Mouse (Mus musculus) G1E (cell line): ENCODE measurements around the gene Cpvl. TPM values are rescaled to one million over a fixed set of nuclear protein-coding genes. Genes with fewer than 3 reads are reported as not detected.

ENCODE experiments used
- ATAC-seq: 2 replicates; pipeline ENCODE4 v1.8.0; 2016; ENCODE audit warnings: mild to moderate bottlenecking; ENCODE audit not compliant: insufficient number of reproducible peaks, poor library complexity, low FRiP score, severe bottlenecking; ENCODE audit errors: extremely low read depth
- DNase-seq: peaks from one replicate; pipeline ENCODE4 v3.0.0; 2012; ENCODE audit warnings: low spot score
- H3K27me3 ChIP-seq: 2 replicates; pipeline ENCODE4 v1.6.1; 2012; ENCODE audit warnings: mild to moderate bottlenecking, low read length, inconsistent platforms; ENCODE audit not compliant: insufficient read depth
- H3K36me3 ChIP-seq: replicated peaks from 2 replicates; pipeline ENCODE3; 2012; ENCODE audit warnings: mild to moderate bottlenecking, inconsistent platforms
- H3K4me1 ChIP-seq: 2 replicates; pipeline ENCODE4 v1.6.1; 2012; ENCODE audit warnings: low read depth, low read length, inconsistent platforms, mixed read lengths; ENCODE audit not compliant: insufficient read depth
- H3K4me3 ChIP-seq: 2 replicates; pipeline ENCODE4 v1.5.1; 2012; ENCODE audit warnings: low read depth, mild to moderate bottlenecking, inconsistent platforms, low read length, moderate library complexity, mixed read lengths
- H3K9me3 ChIP-seq: replicated peaks from 2 replicates; pipeline ENCODE4 v1.6.1; 2012; ENCODE audit warnings: inconsistent platforms
- CTCF ChIP-seq: IDR thresholded peaks from 2 replicates; pipeline ENCODE4 v1.5.1; 2012; ENCODE audit warnings: low read depth, low read length, inconsistent platforms, mixed read lengths
- GATA1 ChIP-seq: IDR thresholded peaks from 2 replicates; pipeline ENCODE4 v1.6.1; 2012; ENCODE audit warnings: borderline replicate concordance, low read length, inconsistent platforms, mixed read lengths
- GATA2 ChIP-seq: IDR thresholded peaks from 2 replicates; pipeline ENCODE4 v1.6.1; 2012; ENCODE audit warnings: low read depth, low read length, inconsistent platforms, borderline replicate concordance
- POLR2AphosphoS5 ChIP-seq: IDR thresholded peaks from 2 replicates; pipeline ENCODE4 v1.6.1; 2012; ENCODE audit warnings: low read depth, low read length, inconsistent platforms; ENCODE audit not compliant: insufficient replicate concordance
- TAL1 ChIP-seq: conservative IDR thresholded peaks from 2 replicates; pipeline ENCODE4 v1.6.1; 2012; ENCODE audit warnings: low read depth, low read length, inconsistent platforms, mixed read lengths
- polyA plus RNA-seq: library from polyadenylated mRNA; stranded (reverse); fragments of >175 nt; gene quantifications from 2 replicates; pipeline ENCODE4 v1.2.3, GENCODE M21; 2012
- total RNA-seq, 2 experiments: library from RNA; stranded (forward) in 1 of 2; stranded (reverse) in 1 of 2; fragments of 200-1000 nt in 1 of 2; fragments of >200 nt in 1 of 2; fragmentation: Nextera tagmentation in 1 of 2; gene quantifications; 2 replicates each; pipeline ENCODE4 v1.2.3; 2014 to 2017

The Cpvl gene
- total and polyA plus RNA-seq, 3 experiments, result not detected

DNA sequence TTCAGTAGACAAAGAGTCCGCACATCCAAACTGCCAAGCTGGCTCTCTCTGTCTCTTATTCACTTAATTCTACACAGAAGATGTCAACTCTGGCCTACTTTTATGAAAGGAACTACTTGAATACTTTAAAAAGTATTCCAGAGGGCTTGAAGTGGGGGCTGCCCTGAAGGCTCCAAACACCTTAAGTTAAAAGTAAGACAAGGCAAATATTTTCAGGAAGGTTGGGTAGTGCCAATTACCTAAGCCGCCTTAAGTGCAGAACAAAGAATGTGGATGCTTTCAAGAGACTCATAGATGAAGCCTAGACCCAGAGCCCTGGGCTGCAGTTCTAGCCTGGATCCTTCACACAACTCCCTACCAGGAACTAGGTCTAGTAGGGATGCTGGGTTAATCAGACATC is 52.3 kb downstream of the Cpvl start:
- TF ChIP-seq CTCF, result no peak
- no peak for TF ChIP-seq POLR2AphosphoS5

DNA sequence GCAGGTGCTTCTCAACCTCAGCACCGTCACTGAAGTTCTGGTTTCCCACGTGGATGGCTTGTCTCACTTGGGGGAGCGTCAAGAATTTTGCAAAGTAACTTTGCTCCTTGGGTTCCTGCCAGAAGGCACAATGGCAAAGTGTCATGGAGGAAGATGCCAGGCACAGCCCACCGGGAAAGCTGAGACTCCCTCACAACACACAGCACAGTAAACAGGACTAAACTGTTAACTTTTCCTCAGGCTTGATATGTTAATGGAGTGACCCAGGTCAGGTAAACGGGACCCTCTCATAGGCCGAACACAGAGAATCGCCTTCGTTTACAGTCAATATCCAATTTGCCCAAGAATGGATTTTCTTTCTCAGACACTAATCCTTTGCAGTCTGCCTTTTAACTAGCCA is 53.3 kb downstream of the Cpvl start:
- Histone ChIP-seq H3K9me3 (peaks cover 49% of the 10 kb centered on the region), H3K4me1 (no peaks in the 10 kb centered on the region), H3K36me3 (no peaks in the 10 kb centered on the region), H3K4me3 (no peak overlapping the region), H3K27me3 (no peaks in the 10 kb centered on the region)
- ATAC-seq (no peak), DNase-seq (no peak)
- TF ChIP-seq TAL1 (no peak), CTCF (no peak), GATA1 (no peak), POLR2AphosphoS5 (no peak)

More for the DNA sequence above, 52.3 kb downstream of the Cpvl start:
- Histone ChIP-seq H3K27me3 (no peaks in the 10 kb centered on the region), H3K4me1 (no peaks in the 10 kb centered on the region), H3K4me3 (no peak overlapping the region), H3K9me3 (peaks cover 43% of the 10 kb centered on the region), H3K36me3 (no peaks in the 10 kb centered on the region)
- no peak for DNase-seq
- no peak for ATAC-seq

DNA sequence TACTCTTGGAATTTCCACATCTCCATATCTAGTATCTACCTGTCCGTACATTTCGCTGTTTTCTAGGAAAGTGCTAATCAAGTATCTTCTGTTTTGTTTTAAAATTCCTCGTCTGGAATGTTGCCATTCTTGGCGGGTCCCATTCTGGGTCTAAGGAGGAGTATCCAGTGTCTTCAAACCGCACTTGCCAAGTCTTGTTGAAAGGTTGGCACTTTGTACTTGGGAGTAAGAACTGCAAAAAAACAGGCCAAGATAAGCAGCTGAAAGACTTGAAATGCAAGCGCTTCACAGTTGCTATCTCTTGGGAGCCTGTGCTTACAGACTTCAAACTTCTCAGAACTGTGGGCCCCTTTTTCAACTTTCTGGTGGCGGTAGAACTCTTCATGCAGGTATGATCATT is 58.4 kb downstream of the Cpvl start:
- ATAC-seq, result no peak
- Histone ChIP-seq H3K36me3 (no peaks in the 10 kb centered on the region), H3K27me3 (no peaks in the 10 kb centered on the region), H3K4me1 (no peaks in the 10 kb centered on the region), H3K4me3 (no peak overlapping the region), H3K9me3 (peaks cover 37% of the 10 kb centered on the region)
- DNase-seq, result no peak
- TF ChIP-seq CTCF, result no peak
- TF ChIP-seq GATA1, result no peak
- TF ChIP-seq GATA2, result no peak
- TF ChIP-seq POLR2AphosphoS5, result no peak
- no peak for TF ChIP-seq TAL1

DNA sequence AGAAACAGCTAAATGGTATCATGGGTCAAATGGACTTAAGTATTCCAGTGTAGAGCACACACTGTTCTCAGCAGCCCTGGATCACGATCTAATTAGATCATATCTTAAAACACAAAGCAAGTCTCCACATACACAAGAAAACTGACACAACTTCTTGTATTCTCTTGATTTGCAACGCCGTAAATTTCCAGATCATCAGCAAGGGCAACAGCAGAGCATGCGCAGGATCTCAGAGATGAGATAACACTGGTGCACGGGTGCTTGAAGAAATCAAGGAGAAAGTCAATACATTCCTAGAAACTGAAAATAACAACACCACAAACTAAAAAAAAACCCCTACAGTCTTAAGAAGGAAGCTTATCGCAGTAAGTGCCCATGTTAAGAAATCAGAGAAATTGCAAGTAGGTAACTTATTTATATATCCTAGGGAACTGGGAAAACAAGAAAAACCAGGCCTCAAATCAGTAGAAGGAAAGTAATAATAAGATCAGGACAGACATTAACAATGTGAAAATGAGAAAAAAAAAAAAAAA is 61.4 kb downstream of the Cpvl start:
- TF ChIP-seq CTCF (no peak), GATA2 (no peak), POLR2AphosphoS5 (no peak), GATA1 (no peak), TAL1 (no peak)
- DNase-seq (no peak), ATAC-seq (no peak)
- peaks cover 34% of the 10 kb centered on the region for H3K9me3 ChIP-seq
- H3K27me3 ChIP-seq, result no peaks in the 10 kb centered on the region
- H3K4me1 ChIP-seq, result no peaks in the 10 kb centered on the region
- no peaks in the 10 kb centered on the region for H3K36me3 ChIP-seq
- H3K4me3 ChIP-seq, result no peak overlapping the region

DNA sequence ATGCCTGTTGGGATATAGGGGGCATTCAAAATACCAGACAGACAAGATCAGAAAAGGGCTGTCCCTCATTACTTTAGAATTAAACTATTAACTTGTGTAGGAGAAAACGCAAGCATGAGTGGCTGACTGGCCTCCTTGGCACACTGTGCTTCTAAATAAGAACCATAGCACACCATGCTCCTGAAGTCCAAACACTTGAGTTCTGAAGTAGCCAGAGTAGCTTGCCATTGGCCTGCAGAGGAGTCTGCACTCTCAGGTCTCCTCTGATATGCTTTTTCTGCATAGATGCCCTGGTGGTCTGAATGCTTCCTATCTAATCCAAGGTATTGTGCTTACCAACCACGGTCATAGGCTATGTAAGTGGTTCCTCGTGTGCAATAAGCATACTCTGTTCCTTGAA is 63.1 kb downstream of the Cpvl start:
- Histone ChIP-seq H3K36me3 (no peaks in the 10 kb centered on the region), H3K9me3 (peaks cover 31% of the 10 kb centered on the region), H3K4me3 (no peak overlapping the region), H3K4me1 (no peaks in the 10 kb centered on the region), H3K27me3 (no peaks in the 10 kb centered on the region)
- ATAC-seq (no peak), DNase-seq (no peak)
- TF ChIP-seq TAL1, result no peak
- TF ChIP-seq GATA1, result no peak
- no peak for TF ChIP-seq CTCF
- no peak for TF ChIP-seq POLR2AphosphoS5
- TF ChIP-seq GATA2, result no peak

DNA sequence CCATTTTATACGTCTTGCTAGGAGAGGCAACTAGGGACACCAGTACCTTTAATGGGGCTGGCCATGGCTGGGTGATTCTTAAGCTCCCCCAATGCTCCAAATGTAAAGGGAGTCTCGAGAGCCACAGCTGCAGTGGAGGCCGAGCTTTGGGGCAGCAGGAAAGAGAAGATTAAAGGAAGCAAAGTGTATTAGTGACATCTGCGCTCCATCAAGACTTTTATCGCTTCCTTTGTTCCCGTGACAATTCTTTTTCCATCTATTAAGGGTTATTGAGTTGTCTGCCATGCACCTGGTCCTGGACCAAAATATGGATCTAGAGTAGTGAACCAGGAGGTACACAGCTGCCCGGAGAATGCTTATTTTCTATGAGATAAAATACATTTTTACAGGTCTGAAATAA is 65.3 kb downstream of the Cpvl start:
- TF ChIP-seq GATA2, result no peak
- no peak for TF ChIP-seq TAL1
- TF ChIP-seq POLR2AphosphoS5, result no peak
- no peak for TF ChIP-seq CTCF
- TF ChIP-seq GATA1, result no peak
- DNase-seq (no peak), ATAC-seq (no peak)
- Histone ChIP-seq H3K9me3 (peaks cover 41% of the 10 kb centered on the region), H3K4me3 (no peak overlapping the region), H3K36me3 (no peaks in the 10 kb centered on the region), H3K4me1 (no peaks in the 10 kb centered on the region), H3K27me3 (no peaks in the 10 kb centered on the region)
